ENCODE assay signal across 19 mouse cellular contexts in the genomic region with DNA sequence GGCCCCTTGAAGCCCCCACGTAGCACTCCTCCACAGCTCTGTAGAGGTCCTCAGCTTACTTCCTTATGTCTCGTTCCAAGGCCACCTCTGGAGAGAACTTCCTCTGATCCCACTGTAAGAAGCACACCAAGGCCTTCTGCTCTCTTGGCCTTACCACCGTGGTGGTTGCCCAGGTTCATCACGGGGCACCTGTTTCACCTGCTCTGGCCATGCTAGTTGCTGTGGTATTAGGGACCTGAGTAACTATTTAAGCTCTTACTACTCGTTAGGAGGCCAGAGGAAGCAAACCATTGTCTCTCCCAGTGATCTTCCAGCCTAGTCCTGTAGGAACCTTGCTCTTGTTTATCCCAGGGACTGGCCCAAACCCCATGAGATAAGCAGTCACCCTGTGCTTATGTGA. TPM values are rescaled to one million over a fixed set of nuclear protein-coding genes. Genes with fewer than 3 reads are reported as not detected.
"Had no signal": no experiment of that assay in that cellular context is flagged by ENCODE, and none has a peak within 500 bp of the region (broad histone marks: within the 10 kb centered on the region; RNA-seq: fewer than 3 reads in every experiment).

No protein-coding gene starts in this region.

- H3K9me3 ChIP-seq: liver, embryonic 13.5 days; midbrain, embryonic 13.5 days had no signal

- H3K4me3 ChIP-seq: left cerebral cortex, adult 2 months; liver, embryonic 13.5 days; midbrain, embryonic 13.5 days had no signal

- DNase-seq: kidney, adult 2 months; kidney, postnatal 25 days; layer of hippocampus, postnatal 36 days; liver, embryonic 13.5 days; lung, adult 2 months; lung, postnatal 14 days; lung, postnatal 4 days; thymus, postnatal 25 days had no signal

- H3K27me3 ChIP-seq: liver, embryonic 13.5 days; midbrain, embryonic 13.5 days had no signal

- H3K27ac ChIP-seq: kidney, postnatal 0 days; left cerebral cortex, adult 2 months; liver, embryonic 13.5 days had no signal

- ATAC-seq: intestine, postnatal 0 days had no signal

- H3K9ac ChIP-seq: liver, embryonic 13.5 days; midbrain, embryonic 13.5 days had no signal

- H3K4me2 ChIP-seq: liver, embryonic 13.5 days; midbrain, embryonic 13.5 days had no signal

- H3K36me3 ChIP-seq: liver, embryonic 13.5 days; midbrain, embryonic 13.5 days had no signal

RNA-seq across cellular contexts. Expression of gene Cfap97d2, which starts 1.2 kb away (rescaled TPM):
- total RNA-seq: liver, adult 2 months; megakaryocyte progenitor cell, adult 5-6 weeks; megakaryocyte-erythroid progenitor cell, adult 5-6 weeks had no signal
- polyA plus RNA-seq: intestine, postnatal 0 days; kidney, adult 2 months; kidney, postnatal 0 days; limb, embryonic 11.5 days; liver, adult 2 months; liver, embryonic 13.5 days; liver, embryonic 16.5 days; small intestine, adult 2 months; thymus, postnatal 0 days had no signal
